Mouse (Mus musculus) C2C12 (cell line): ENCODE results near the gene Syn3. TPM values are rescaled to one million over a fixed set of nuclear protein-coding genes. Genes with fewer than 3 reads are reported as not detected.

Experiments used
- H3K27me3 ChIP-seq: one replicate; pipeline ENCODE4 v1.6.1; 2011; ENCODE audit not compliant: control insufficient read depth, insufficient read depth, insufficient read length
- H3K36me3 ChIP-seq: one replicate; pipeline ENCODE4 v1.6.1; 2011; ENCODE audit not compliant: control insufficient read depth, insufficient read depth
- H3K4me3 ChIP-seq: one replicate; pipeline ENCODE4 v1.5.1; 2011; ENCODE audit warnings: mild to moderate bottlenecking, control low read depth; ENCODE audit not compliant: poor library complexity, insufficient read depth, severe bottlenecking
- H3K79me2 ChIP-seq: one replicate; pipeline ENCODE4 v1.6.1; 2011; ENCODE audit not compliant: control insufficient read depth, insufficient read depth
- H3K79me3 ChIP-seq: one replicate; pipeline ENCODE4 v1.6.1; 2011; ENCODE audit warnings: low read depth, control low read depth
- H3ac ChIP-seq: one replicate; pipeline ENCODE3; 2011; ENCODE audit warnings: low read depth; ENCODE audit not compliant: control insufficient read depth, insufficient read length
- CEBPB ChIP-seq: IDR thresholded peaks from one replicate; pipeline ENCODE4 v1.6.1; 2011; ENCODE audit warnings: low read depth, mild to moderate bottlenecking, control low read depth, moderate library complexity
- CTCF ChIP-seq: IDR thresholded peaks from one replicate; pipeline ENCODE4 v1.5.1; 2011; ENCODE audit not compliant: control insufficient read depth, insufficient read depth, insufficient read length
- FOSL1 ChIP-seq: IDR thresholded peaks from one replicate; pipeline ENCODE4 v1.8.0; 2011; ENCODE audit warnings: mild to moderate bottlenecking, low read length; ENCODE audit not compliant: poor library complexity, insufficient read depth, severe bottlenecking
- MAX ChIP-seq: IDR thresholded peaks from one replicate; pipeline ENCODE4 v1.6.1; 2011; ENCODE audit warnings: mild to moderate bottlenecking, control low read depth
- MYOD1 ChIP-seq: IDR thresholded peaks from one replicate; pipeline ENCODE4 v1.6.1; 2011; ENCODE audit warnings: low read depth; ENCODE audit not compliant: control insufficient read depth, insufficient read length
- MYOG ChIP-seq: IDR thresholded peaks from one replicate; pipeline ENCODE4 v1.6.1; 2011; ENCODE audit not compliant: control insufficient read depth, insufficient read length; ENCODE audit errors: extremely low read depth
- USF1 ChIP-seq: IDR thresholded peaks from one replicate; pipeline ENCODE4 v1.6.1; 2011; ENCODE audit warnings: low read depth, mild to moderate bottlenecking, control low read depth, moderate library complexity
- polyA plus RNA-seq: library from polyadenylated mRNA; unstranded; fragments of >200 nt; fragmentation: generic; extraction: Trizol; gene quantifications from one replicate; pipeline ENCODE4 v1.2.1, GENCODE M21; 2012; ENCODE audit warnings: missing spikeins

The Syn3 gene
- polyA plus RNA-seq, 1 experiment: 0.20 TPM

GRCm38 (mm10) chr10:86153221-86153620 is 345.5 kb downstream of the Syn3 start:
- Histone ChIP-seq H3K79me2 (no peaks in the 10 kb centered on the region), H3K27me3 (no peaks in the 10 kb centered on the region), H3ac (no peak overlapping the region), H3K4me3 (no peak overlapping the region), H3K36me3 (no peaks in the 10 kb centered on the region), H3K79me3 (no peaks in the 10 kb centered on the region)
- no peak for TF ChIP-seq MYOG
- no peak for TF ChIP-seq CTCF
- no peak for TF ChIP-seq MYOD1
- TF ChIP-seq USF1: no peak
- no peak for TF ChIP-seq CEBPB
- no peak for TF ChIP-seq FOSL1
- no peak for TF ChIP-seq MAX

DNA sequence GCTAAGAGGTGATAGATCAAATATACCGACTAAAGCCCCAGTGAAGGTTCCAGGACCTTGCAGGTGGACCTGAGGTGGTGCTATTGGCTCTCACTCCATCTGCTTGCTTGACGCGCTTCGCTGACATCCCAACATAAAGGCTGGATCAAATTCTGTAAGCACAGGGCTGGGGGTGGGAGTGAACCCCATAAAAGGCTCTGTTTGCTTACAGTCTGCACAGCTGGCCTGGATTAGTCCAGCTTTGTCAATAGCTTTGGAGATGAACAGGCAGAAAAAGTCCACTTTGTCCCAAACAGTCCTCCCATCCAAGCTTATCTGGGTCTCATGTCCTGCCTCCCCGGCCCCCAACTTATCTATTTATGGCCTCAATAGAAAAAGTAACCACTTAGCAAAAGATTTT is 347.3 kb downstream of the Syn3 start:
- Histone ChIP-seq H3K79me2 (no peaks in the 10 kb centered on the region), H3K27me3 (no peaks in the 10 kb centered on the region), H3K79me3 (no peaks in the 10 kb centered on the region), H3K4me3 (no peak overlapping the region), H3ac (no peak overlapping the region), H3K36me3 (no peaks in the 10 kb centered on the region)
- TF ChIP-seq CTCF (no peak), MAX (no peak), USF1 (no peak), MYOG (no peak), CEBPB (no peak), MYOD1 (no peak), FOSL1 (no peak)

- Histone ChIP-seq H3K27me3 (no peaks in the 10 kb centered on the region), H3ac (no peak overlapping the region), H3K79me2 (no peaks in the 10 kb centered on the region), H3K36me3 (no peaks in the 10 kb centered on the region), H3K79me3 (no peaks in the 10 kb centered on the region), H3K4me3 (no peak overlapping the region)
- TF ChIP-seq CEBPB (no peak), MAX (no peak), USF1 (no peak), CTCF (no peak), MYOD1 (no peak), MYOG (no peak), FOSL1 (no peak)
Observed at GRCm38 (mm10) chr10:86150076-86150475, 348.6 kb downstream of the Syn3 start.

GRCm38 (mm10) chr10:86149029-86149818 is 349.5 kb downstream of the Syn3 start:
- TF ChIP-seq CTCF (no peak), USF1 (no peak), MAX (no peak), MYOD1 (no peak), MYOG (no peak), CEBPB (no peak), FOSL1 (no peak)
- H3K4me3 ChIP-seq: no peak overlapping the region
- H3ac ChIP-seq: no peak overlapping the region
- H3K79me2 ChIP-seq: no peaks in the 10 kb centered on the region
- no peaks in the 10 kb centered on the region for H3K79me3 ChIP-seq
- H3K36me3 ChIP-seq: no peaks in the 10 kb centered on the region
- H3K27me3 ChIP-seq: no peaks in the 10 kb centered on the region

- H3K36me3 ChIP-seq: no peaks in the 10 kb centered on the region
- no peaks in the 10 kb centered on the region for H3K79me2 ChIP-seq
- no peak overlapping the region for H3K4me3 ChIP-seq
- H3K27me3 ChIP-seq: no peaks in the 10 kb centered on the region
- no peaks in the 10 kb centered on the region for H3K79me3 ChIP-seq
- no peak for TF ChIP-seq FOSL1
- no peak for TF ChIP-seq MYOD1
- TF ChIP-seq CTCF: no peak
- TF ChIP-seq MYOG: no peak
- TF ChIP-seq CEBPB: no peak
- TF ChIP-seq MAX: no peak
- TF ChIP-seq USF1: no peak
- no peak overlapping the region for H3ac ChIP-seq
Observed at GRCm38 (mm10) chr10:86139061-86139681, 359.5 kb downstream of the Syn3 start.
